Mouse (Mus musculus) bone marrow, adult 2 months (tissue): ENCODE results near the gene Cfap69.

Experiments used
- CTCF ChIP-seq: fragments of 200-500 bp; IDR thresholded peaks from 2 replicates; pipeline ENCODE4 v1.5.1; 2011; ENCODE audit warnings: low read length, control low read depth; ENCODE audit not compliant: control insufficient read depth, insufficient read depth
- POLR2A ChIP-seq: fragments of 200-500 bp; IDR thresholded peaks from 2 replicates; pipeline ENCODE4 v1.6.1; 2011; ENCODE audit warnings: low read depth, mild to moderate bottlenecking, control low read depth, low read length, borderline replicate concordance; ENCODE audit not compliant: control insufficient read depth

DNA sequence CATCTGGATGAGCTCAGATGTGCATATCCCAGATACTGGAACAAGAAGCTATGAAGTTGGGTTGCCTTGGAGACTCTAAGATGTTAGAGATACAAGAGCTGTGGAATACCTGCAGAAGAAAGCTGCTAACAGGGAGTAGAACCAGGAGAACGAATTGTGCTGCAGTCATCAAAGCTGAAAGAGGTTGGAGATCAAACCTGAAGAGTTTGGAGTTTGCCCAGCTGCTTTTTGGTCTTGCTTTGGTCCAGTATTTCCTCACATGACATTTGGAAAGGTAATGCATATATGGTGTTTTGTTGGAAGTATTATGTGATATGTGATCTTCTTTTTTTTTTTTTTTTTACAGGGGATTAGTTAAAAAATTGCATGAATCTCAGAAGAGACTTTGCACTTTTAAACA is 127.9 kb downstream of the Cfap69 start:
- TF ChIP-seq POLR2A = no peak
- TF ChIP-seq CTCF = no peak
